Mouse (Mus musculus) neural tube, embryonic 11.5 days (tissue): ENCODE results near the gene Hs2st1. TPM values are rescaled to one million over a fixed set of nuclear protein-coding genes. Genes with fewer than 3 reads are reported as not detected.
"Not testable (repeated sequence)": the region's sequence is repeated elsewhere in the genome, so short reads cannot be mapped to it uniquely, and the experiment has no call there.

ENCODE experiments used
- ATAC-seq: fragments of 200-750 bp; cut with Nextera tagmentation; 2 replicates; pipeline ENCODE4 v1.8.0; 2017; ENCODE audit warnings: moderate number of reproducible peaks, mild to moderate bottlenecking, moderate TSS enrichment, moderate library complexity; ENCODE audit not compliant: insufficient read depth, low FRiP score, low TSS enrichment
- DNase-seq: peaks from one replicate; pipeline ENCODE4 v3.0.0-alpha.2; 2015; ENCODE audit warnings: low spot score
- H3K27ac ChIP-seq: fragments of 300-500 bp; sonication (generic); 2 replicates; pipeline ENCODE4 v1.5.1; 2014; ENCODE audit warnings: low read depth, mild to moderate bottlenecking, low read length
- H3K27me3 ChIP-seq: fragments of 300-500 bp; sonication (generic); 2 replicates; pipeline ENCODE4 v1.6.1; 2014; ENCODE audit warnings: mild to moderate bottlenecking, low read length, mixed read lengths; ENCODE audit not compliant: control insufficient read depth, insufficient read depth
- H3K36me3 ChIP-seq: fragments of 300-500 bp; sonication (generic); 2 replicates; pipeline ENCODE4 v1.6.1; 2014; ENCODE audit warnings: mild to moderate bottlenecking, low read length, moderate library complexity, mixed read lengths; ENCODE audit not compliant: control insufficient read depth, insufficient read depth
- H3K4me1 ChIP-seq: fragments of 300-500 bp; sonication (generic); 2 replicates; pipeline ENCODE4 v1.6.1; 2014; ENCODE audit warnings: low read length, mixed read lengths; ENCODE audit not compliant: control insufficient read depth, insufficient read depth
- H3K4me2 ChIP-seq: fragments of 300-500 bp; sonication (generic); 2 replicates; pipeline ENCODE4 v1.6.1; 2014; ENCODE audit warnings: low read depth, mild to moderate bottlenecking, moderate library complexity
- H3K4me3 ChIP-seq: fragments of 300-500 bp; sonication (generic); 2 replicates; pipeline ENCODE4 v1.5.1; 2014; ENCODE audit warnings: low read depth, low read length
- H3K9ac ChIP-seq: fragments of 300-500 bp; sonication (generic); 2 replicates; pipeline ENCODE4 v1.6.1; 2014; ENCODE audit warnings: mild to moderate bottlenecking, low read length
- H3K9me3 ChIP-seq: fragments of 300-500 bp; sonication (generic); 2 replicates; pipeline ENCODE4 v1.6.1; 2016; ENCODE audit warnings: low read length; ENCODE audit not compliant: control insufficient read depth
- WGBS: fragments of 180-500 bp; shearing (Covaris S2); extraction: QIAGEN DNeasy Blood & Tissue Kit; methylation state at CpG from one replicate; pipeline ENCODE4 v1.1.7; 2014; 5-methylcytosine and 5-hydroxymethylcytosine counted together
- polyA plus RNA-seq: library from polyadenylated mRNA; unstranded; fragments of >200 nt; fragmentation: Nextera tagmentation; extraction: Ambion mirVana; gene quantifications from 2 replicates; pipeline ENCODE4 v1.2.1, GENCODE M21; 2014

Hs2st1 gene
- polyA plus RNA-seq, 1 experiment from 2014 or later: 18.1 TPM

GRCm38 (mm10) chr3:144610759-144611158 is 40.8 kb upstream of the Hs2st1 start:
- Histone ChIP-seq H3K4me1 (peaks cover 3% of the 10 kb centered on the region; the same call in 1 of the 2 replicates), H3K27ac (no peak overlapping the region), H3K9ac (no peak overlapping the region), H3K36me3 (no peaks in the 10 kb centered on the region), H3K4me2 (no peak overlapping the region), H3K4me3 (no peak overlapping the region), H3K27me3 (no peaks in the 10 kb centered on the region), H3K9me3 (no peaks in the 10 kb centered on the region)
- ATAC-seq: no peak
- WGBS: 34% methylated on average over 5 of the region's 5 CpGs
- DNase-seq: no peak

- Histone ChIP-seq H3K4me1 (peaks cover 3% of the 10 kb centered on the region; the same call in 1 of the 2 replicates), H3K27me3 (no peaks in the 10 kb centered on the region), H3K9me3 (no peaks in the 10 kb centered on the region), H3K4me2 (no peak overlapping the region), H3K4me3 (no peak overlapping the region), H3K36me3 (no peaks in the 10 kb centered on the region), H3K9ac (no peak overlapping the region), H3K27ac (no peak overlapping the region)
- 90% methylated on average over 5 of the region's 5 CpGs for WGBS
- no peak for ATAC-seq
- no peak for DNase-seq
Observed at GRCm38 (mm10) chr3:144608090-144608489, 38.1 kb upstream of the Hs2st1 start.

GRCm38 (mm10) chr3:144606449-144606848 is 36.5 kb upstream of the Hs2st1 start:
- Histone ChIP-seq H3K4me2 (no peak overlapping the region), H3K9ac (no peak overlapping the region), H3K4me1 (peaks cover 2% of the 10 kb centered on the region; the same call in 1 of the 2 replicates), H3K27ac (no peak overlapping the region), H3K27me3 (no peaks in the 10 kb centered on the region), H3K9me3 (no peaks in the 10 kb centered on the region), H3K36me3 (no peaks in the 10 kb centered on the region), H3K4me3 (no peak overlapping the region)
- DNase-seq: no peak
- no peak for ATAC-seq
- WGBS: 73% methylated on average over 4 of the region's 4 CpGs

GRCm38 (mm10) chr3:144605811-144606210 is 35.8 kb upstream of the Hs2st1 start:
- not testable (repeated sequence) for ATAC-seq, H3K4me1 ChIP-seq

GRCm38 (mm10) chr3:144604205-144604604 is 34.2 kb upstream of the Hs2st1 start:
- DNase-seq: no peak
- 82% methylated on average over 7 of the region's 7 CpGs for WGBS
- no peaks in the 10 kb centered on the region for H3K27me3 ChIP-seq

More at GRCm38 (mm10) chr3:144605811-144606210, 35.8 kb upstream of the Hs2st1 start:
- 72% methylated on average over 7 of the region's 7 CpGs for WGBS
- H3K27me3 ChIP-seq, H3K9ac ChIP-seq, H3K27ac ChIP-seq, H3K9me3 ChIP-seq, H3K4me3 ChIP-seq, DNase-seq, H3K4me2 ChIP-seq, H3K36me3 ChIP-seq: not testable (repeated sequence)

GRCm38 (mm10) chr3:144603558-144603957 is 33.6 kb upstream of the Hs2st1 start:
- WGBS: 84% methylated on average over 3 of the region's 3 CpGs
- H3K27me3 ChIP-seq: no peaks in the 10 kb centered on the region
- ATAC-seq (no peak), DNase-seq (no peak)
- no peak overlapping the region for H3K9ac ChIP-seq
- no peak overlapping the region for H3K27ac ChIP-seq
- no peak overlapping the region for H3K4me3 ChIP-seq
- H3K36me3 ChIP-seq: no peaks in the 10 kb centered on the region
- H3K9me3 ChIP-seq: no peaks in the 10 kb centered on the region
- H3K4me2 ChIP-seq: no peak overlapping the region
- H3K4me1 ChIP-seq: no peaks in the 10 kb centered on the region

More at GRCm38 (mm10) chr3:144604205-144604604, 34.2 kb upstream of the Hs2st1 start:
- H3K4me3 ChIP-seq: no peak overlapping the region
- no peaks in the 10 kb centered on the region for H3K4me1 ChIP-seq
- H3K36me3 ChIP-seq: no peaks in the 10 kb centered on the region
- no peak overlapping the region for H3K4me2 ChIP-seq
- H3K27ac ChIP-seq: no peak overlapping the region
- H3K9me3 ChIP-seq: no peaks in the 10 kb centered on the region
- no peak overlapping the region for H3K9ac ChIP-seq
- no peak for ATAC-seq

- Histone ChIP-seq H3K27ac (no peak overlapping the region), H3K36me3 (peaks cover 3% of the 10 kb centered on the region; the same call in 1 of the 2 replicates), H3K9ac (no peak overlapping the region), H3K4me3 (no peak overlapping the region), H3K9me3 (no peaks in the 10 kb centered on the region), H3K27me3 (no peaks in the 10 kb centered on the region), H3K4me1 (no peaks in the 10 kb centered on the region), H3K4me2 (no peak overlapping the region)
- no peak for ATAC-seq
- DNase-seq: no peak
- 84% methylated on average over 7 of the region's 7 CpGs for WGBS
Observed at GRCm38 (mm10) chr3:144602819-144603218, 32.8 kb upstream of the Hs2st1 start.

- H3K27ac ChIP-seq: no peak overlapping the region
- 70% methylated on average over 4 of the region's 4 CpGs for WGBS
- H3K36me3 ChIP-seq: peaks cover 3% of the 10 kb centered on the region; the same call in 1 of the 2 replicates
- H3K4me3 ChIP-seq: no peak overlapping the region
- H3K27me3 ChIP-seq: no peaks in the 10 kb centered on the region
- ATAC-seq: no peak
- DNase-seq: no peak
- H3K4me1 ChIP-seq: no peaks in the 10 kb centered on the region
- H3K9ac ChIP-seq: no peak overlapping the region
- H3K4me2 ChIP-seq: no peak overlapping the region
- no peaks in the 10 kb centered on the region for H3K9me3 ChIP-seq
Observed at GRCm38 (mm10) chr3:144602413-144602812, 32.4 kb upstream of the Hs2st1 start.

- ATAC-seq (no peak), DNase-seq (no peak)
- Histone ChIP-seq H3K4me3 (no peak overlapping the region), H3K9ac (no peak overlapping the region), H3K4me1 (no peaks in the 10 kb centered on the region), H3K9me3 (no peaks in the 10 kb centered on the region), H3K36me3 (peaks cover 3% of the 10 kb centered on the region; the same call in 1 of the 2 replicates), H3K27me3 (no peaks in the 10 kb centered on the region), H3K4me2 (no peak overlapping the region), H3K27ac (no peak overlapping the region)
- WGBS: 75% methylated on average over 12 of the region's 12 CpGs
Observed at GRCm38 (mm10) chr3:144597790-144598467, 27.9 kb upstream of the Hs2st1 start.
